Mouse (Mus musculus): ENCODE results near the gene Prickle2.

Gene Prickle2

DNA sequence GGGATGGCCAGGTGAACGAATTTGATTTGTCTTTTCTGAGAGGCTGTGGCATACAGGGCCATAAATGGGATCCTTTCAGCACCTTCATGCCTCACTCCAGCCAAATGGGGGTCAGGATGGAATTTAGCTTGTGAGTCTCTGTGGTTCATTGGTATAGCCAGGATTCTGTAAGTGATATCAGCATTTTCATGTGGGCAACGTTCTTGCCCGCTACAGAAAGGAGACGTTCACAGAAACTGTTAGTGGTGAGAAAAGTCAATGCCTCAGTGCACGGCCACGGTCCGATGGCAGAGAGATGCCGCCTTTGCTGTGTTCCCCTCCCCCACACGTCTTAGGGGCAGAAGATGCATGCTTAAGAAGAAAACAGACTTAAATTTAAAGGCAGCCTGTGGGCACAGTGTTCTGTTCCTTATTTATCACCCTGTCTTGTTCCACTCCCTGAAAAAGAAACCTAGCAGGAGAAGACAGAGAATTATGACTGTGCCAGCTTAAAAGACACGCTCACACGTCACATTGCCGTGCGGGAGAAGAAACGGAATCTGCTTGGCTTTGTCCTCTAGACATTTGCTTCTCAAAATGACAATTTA lies 322.7 kb downstream of the Prickle2 start:
- no peak for TF ChIP-seq GATA4 (IDR thresholded peaks at IDR 0.05; ENCODE audit: insufficient replicate concordance, low read length)

DNA sequence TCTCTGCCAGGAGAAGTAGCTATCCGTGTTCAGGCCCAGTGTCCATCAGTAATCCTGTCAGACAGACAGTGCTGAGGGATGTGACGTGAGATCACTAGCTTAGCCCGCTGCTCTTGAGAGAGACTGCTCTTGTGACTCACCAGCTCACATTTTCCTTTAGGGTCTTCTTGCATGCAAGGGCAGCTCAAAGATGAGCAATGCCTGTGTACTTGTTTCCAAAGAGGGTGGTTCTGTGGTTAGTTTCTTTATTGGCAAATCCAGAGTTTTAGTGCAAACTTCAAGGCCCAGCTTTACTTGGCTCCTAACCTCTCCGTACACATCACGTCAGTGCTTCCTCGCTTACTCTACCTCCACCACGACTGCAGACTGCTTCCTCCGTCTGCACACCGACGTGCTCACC lies 324.9 kb downstream of the Prickle2 start:
- no peak for TF ChIP-seq GATA4 (IDR thresholded peaks at IDR 0.05; ENCODE audit: insufficient replicate concordance, low read length)

- TF ChIP-seq GATA4 (IDR thresholded peaks at IDR 0.05; ENCODE audit: insufficient replicate concordance, low read length) = no peak
These were observed 331.1 kb downstream of the Prickle2 start for GRCm38 (mm10) chr6:92374826-92375225.

DNA sequence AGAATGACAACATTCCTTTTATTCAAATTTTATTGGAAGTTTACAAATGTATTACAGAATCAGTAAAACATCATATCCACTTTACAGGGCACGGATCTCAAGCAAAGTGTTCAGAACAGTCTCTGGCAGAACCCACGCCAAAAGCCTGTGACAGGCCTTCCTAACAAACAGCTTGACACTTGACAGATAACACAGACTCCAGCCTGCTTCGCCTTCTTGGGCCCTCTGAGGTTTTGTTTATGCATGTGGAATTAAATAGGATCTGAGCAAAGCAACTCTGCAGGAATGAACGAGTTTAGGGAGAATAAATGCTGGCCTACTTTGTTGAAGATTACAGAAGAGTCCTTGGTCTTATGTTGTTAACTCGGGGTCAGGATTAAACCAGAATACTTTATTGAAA lies 335.1 kb downstream of the Prickle2 start:
- 0 out of 2 replicates have a peak, but pooled peaks have one; percentile 16 for TF ChIP-seq GATA4 (IDR thresholded peaks at IDR 0.05; ENCODE audit: insufficient replicate concordance, low read length)

- no peak for TF ChIP-seq GATA4 (IDR thresholded peaks at IDR 0.05; ENCODE audit: insufficient replicate concordance, low read length)
These were observed 358.5 kb downstream of the Prickle2 start for GRCm38 (mm10) chr6:92347278-92348028.

- no peak for TF ChIP-seq GATA4 (IDR thresholded peaks at IDR 0.05; ENCODE audit: insufficient replicate concordance, low read length)
These were observed 359.2 kb downstream of the Prickle2 start for GRCm38 (mm10) chr6:92346729-92347128.

- TF ChIP-seq GATA4 (IDR thresholded peaks at IDR 0.05; ENCODE audit: insufficient replicate concordance, low read length) = no peak
These were observed 360.8 kb downstream of the Prickle2 start for GRCm38 (mm10) chr6:92345151-92345550.

DNA sequence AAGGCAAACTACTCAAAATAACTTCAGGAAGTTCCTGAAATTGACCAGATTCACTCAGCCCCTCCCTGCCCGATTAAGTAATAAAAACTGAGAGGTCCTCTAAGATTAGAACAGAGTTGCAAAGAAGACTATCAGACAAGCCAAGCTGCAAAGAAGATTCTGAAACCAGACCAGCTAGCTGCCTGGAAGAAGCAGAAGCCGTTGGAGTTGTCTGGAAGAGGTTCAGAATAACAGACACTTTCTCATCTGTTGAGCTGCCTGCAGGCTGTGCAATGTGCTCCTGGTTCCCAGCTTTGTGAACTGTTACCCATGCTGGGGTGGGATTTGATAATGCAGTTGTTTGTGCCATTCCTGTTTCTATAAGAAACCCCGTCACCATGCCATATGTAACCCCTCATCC lies 361.4 kb downstream of the Prickle2 start:
- no peak for TF ChIP-seq GATA4 (IDR thresholded peaks at IDR 0.05; ENCODE audit: insufficient replicate concordance, low read length)
